Comparison of ENCODE assay signal across 8 mouse cellular contexts in genomic region chr7:96209783-96210524, GRCm38 (mm10). TPM values are rescaled to one million over a fixed set of nuclear protein-coding genes. Genes with fewer than 3 reads are reported as not detected.
DNase-seq lines count a peak whose midpoint lies in the region; ATAC-seq and TF ChIP-seq lines count a peak whose summit lies in the region.

No protein-coding gene starts in this region.

- no peaks in the 10 kb centered on the region for H3K9me3 ChIP-seq in limb, embryonic 13.5 days

- no peaks in the 10 kb centered on the region for H3K4me1 ChIP-seq in heart, adult 2 months (ENCODE audit: control insufficient read depth, insufficient read depth, low read length)
- H3K4me1 ChIP-seq in limb, embryonic 13.5 days = peaks cover 34% of the 10 kb centered on the region

- H3K4me2 ChIP-seq in limb, embryonic 13.5 days (replicated peaks) = peak overlapping the region; percentile 90

- no peak overlapping the region for H3K27ac ChIP-seq in heart, adult 2 months
- H3K27ac ChIP-seq in limb, embryonic 13.5 days = peak overlapping the region; percentile 91

- no peak for TF ChIP-seq EP300 in heart, adult 2 months (IDR thresholded peaks at IDR 0.05; ENCODE audit: insufficient read depth, low read depth, low read length)

- peak overlapping the region; percentile 31; the same call in 1 of the 2 replicates for H3K9ac ChIP-seq in heart, adult 2 months (ENCODE audit: low read depth, low read length)
- peak overlapping the region; percentile 91 for H3K9ac ChIP-seq in limb, embryonic 13.5 days

- 1% methylated on average over 71 of the region's 75 CpGs for WGBS in heart, adult 2 months
- whole genome bisulfite sequencing in limb, embryonic 13.5 days = under 1% methylated on average over 68 of the region's 75 CpGs

- peak; percentile 45 for ATAC-seq in limb, embryonic 13.5 days (ENCODE audit: low FRiP score, low read depth)

- DNase-seq in heart, adult 2 months = peak; percentile 23 to 27
- no peak for DNase-seq in heart, postnatal 25 days (ENCODE audit: low spot score)
- DNase-seq in cerebellum, adult 9-11 months = peak; percentile 6
- peak; percentile 46 to 60 for DNase-seq in frontal cortex, postnatal 10 days (ENCODE audit: low spot score in 2 of 2)
- DNase-seq in kidney, adult 18-20 months = peak; percentile 50
- peak; percentile 80 for DNase-seq in neural tube, embryonic 10.5 days (ENCODE audit: extremely low spot score, low spot score)
- peak; percentile 57 for DNase-seq in yolk sac, embryonic 10.5 days (ENCODE audit: low spot score)

- H3K27me3 ChIP-seq in heart, adult 2 months (ENCODE audit: control insufficient read depth, insufficient read depth, low read length) = peaks cover 21% of the 10 kb centered on the region
- peaks cover 17% of the 10 kb centered on the region for H3K27me3 ChIP-seq in limb, embryonic 13.5 days

- TF ChIP-seq CTCF in heart, adult 2 months (IDR thresholded peaks at IDR 0.05) = no peak

- H3K79me2 ChIP-seq in heart, adult 2 months (replicated peaks; ENCODE audit: control insufficient read depth, insufficient read depth, low read length) = no peaks in the 10 kb centered on the region

- no peak for TF ChIP-seq POLR2A in heart, adult 2 months (IDR thresholded peaks at IDR 0.05; ENCODE audit: insufficient read depth, low read depth, low read length)

- intact Hi-C loops in heart, adult 2 months (cut with DNase I) = no loop called here
- intact Hi-C loops in heart, postnatal 25 days (cut with DNase I) = loop anchor here (5.0 kb wide), 1 partner anchor 342 kb away; no protein-coding TSS in a partner anchor

- peak overlapping the region; percentile 49 for H3K4me3 ChIP-seq in heart, adult 2 months
- peak overlapping the region; percentile 78 for H3K4me3 ChIP-seq in limb, embryonic 13.5 days

- no peaks in the 10 kb centered on the region for H3K36me3 ChIP-seq in heart, adult 2 months (ENCODE audit: control insufficient read depth, insufficient read depth, low read length)
- H3K36me3 ChIP-seq in limb, embryonic 13.5 days = no peaks in the 10 kb centered on the region

RNA-seq across cellular contexts. Expression of gene Tenm4, which starts 38.9 kb away (rescaled TPM):
- 1 to 10 TPM in 1 of 2 experiments, under 1 TPM in 1; 0.34 to 1.3 TPM for total RNA-seq in heart, adult 2 months (2021)
- 0.67 and 0.74 TPM in 2 replicates for polyA plus RNA-seq in heart, adult 2 months (2012; rRNA removed)
- 1 to 10 TPM; 1.0 to 1.1 TPM for total RNA-seq in heart, postnatal 25 days (2021)
- polyA plus RNA-seq in limb, embryonic 13.5 days (2015; fragmentation: Nextera tagmentation; extraction: Ambion mirVana) = 44.4 and 49.9 TPM in 2 replicates
